Mouse (Mus musculus) liver, embryonic 14.5 days (tissue): ENCODE data around the gene Wnt3a. TPM values are rescaled to one million over a fixed set of nuclear protein-coding genes. Genes with fewer than 3 reads are reported as not detected.
A peak's percentile ranks its signal among the peaks of the same experiment; 100 is the strongest.

ENCODE experiments used
- ATAC-seq: fragments of 200-750 bp; cut with Nextera tagmentation; 2 replicates; pipeline ENCODE4 v1.8.0; 2017; ENCODE audit warnings: moderate number of reproducible peaks, mild to moderate bottlenecking, moderate library complexity; ENCODE audit not compliant: insufficient read depth
- DNase-seq, 3 experiments: peaks; one replicate each; pipeline ENCODE4 v3.0.0-alpha.2; 2012 to 2013; ENCODE audit warnings: low read depth in 3 of 3, low spot score in 3 of 3
- H3K27ac ChIP-seq: fragments of 300-500 bp; sonication (generic); 2 replicates; pipeline ENCODE4 v1.5.1; 2014; ENCODE audit warnings: moderate library complexity, mild to moderate bottlenecking, control low read depth, inconsistent platforms
- H3K27me3 ChIP-seq: fragments of 300-500 bp; sonication (generic); 2 replicates; pipeline ENCODE4 v1.6.1; 2014; ENCODE audit warnings: mild to moderate bottlenecking, low read length, moderate library complexity; ENCODE audit not compliant: control insufficient read depth, insufficient read depth
- H3K36me3 ChIP-seq: fragments of 300-500 bp; sonication (generic); replicated peaks from 2 replicates; pipeline ENCODE4 v1.6.1; 2014; ENCODE audit warnings: low read depth; ENCODE audit not compliant: control insufficient read depth, insufficient read depth
- H3K4me1 ChIP-seq, 2 experiments: fragments of 200-500 bp in 1 of 2; fragments of 300-500 bp in 1 of 2; sonication (generic) in 1 of 2; replicated peaks; 2 replicates each; pipeline ENCODE4 v1.6.1; 2012 to 2014; ENCODE audit warnings: antibody characterized with exemption in 1 of 2, inconsistent platforms in 1 of 2, low read length in 1 of 2; ENCODE audit not compliant: control insufficient read depth in 2 of 2, insufficient read depth in 2 of 2
- H3K4me2 ChIP-seq: fragments of 300-500 bp; sonication (generic); 2 replicates; pipeline ENCODE4 v1.6.1; 2014; ENCODE audit warnings: low read depth, mild to moderate bottlenecking, control low read depth, moderate library complexity
- H3K4me3 ChIP-seq, 2 experiments: fragments of 200-500 bp in 1 of 2; fragments of 300-500 bp in 1 of 2; sonication (generic) in 1 of 2; 2 replicates each; pipeline ENCODE4 v1.5.1; 2012 to 2014; ENCODE audit warnings: low read depth in 2 of 2, low read length in 2 of 2, mild to moderate bottlenecking in 2 of 2, control low read depth in 1 of 2, inconsistent platforms in 1 of 2, moderate library complexity in 1 of 2; ENCODE audit not compliant: insufficient read depth in 1 of 2
- H3K9ac ChIP-seq: fragments of 300-500 bp; sonication (generic); replicated peaks from 2 replicates; pipeline ENCODE4 v1.6.1; 2014; ENCODE audit warnings: mild to moderate bottlenecking, control low read depth, moderate library complexity
- H3K9me3 ChIP-seq: fragments of 300-500 bp; sonication (generic); 2 replicates; pipeline ENCODE4 v1.6.1; 2016; ENCODE audit warnings: low read length, mixed read lengths; ENCODE audit not compliant: control insufficient read depth
- CTCF ChIP-seq: IDR thresholded peaks from 2 replicates; pipeline ENCODE4 v1.5.1; 2016; ENCODE audit warnings: antibody characterized with exemption, low read depth, control low read depth
- EP300 ChIP-seq: IDR thresholded peaks from 2 replicates; pipeline ENCODE4 v1.6.1; 2016; ENCODE audit warnings: antibody characterized with exemption, low read depth
- WGBS: fragments of 180-500 bp; shearing (Covaris S2); extraction: QIAGEN DNeasy Blood & Tissue Kit; methylation state at CpG from one replicate; pipeline ENCODE4 v1.1.7; 2014; ENCODE audit not compliant: insufficient replicate concordance; 5-methylcytosine and 5-hydroxymethylcytosine counted together
- polyA plus RNA-seq, 2 experiments: library from polyadenylated mRNA; depleted of rRNA in 1 of 2; stranded (reverse) in 1 of 2; unstranded in 1 of 2; fragments of >200 nt; fragmentation: Nextera tagmentation in 1 of 2; extraction: Ambion mirVana in 1 of 2; gene quantifications; 2 replicates each; pipeline versions ENCODE4 v1.2.1 to v1.2.3; 2012 to 2014

Gene Wnt3a
- polyA plus RNA-seq, 2 experiments = 0.01 TPM; not detected in 1

GRCm38 (mm10) chr11:59227604-59228121 is 62.9 kb downstream of the Wnt3a start:
- Histone ChIP-seq H3K4me3 (peak overlapping the region; percentile 93 to 100), H3K9me3 (no peaks in the 10 kb centered on the region), H3K27ac (peak overlapping the region; percentile 83), H3K36me3 (peaks cover 5% of the 10 kb centered on the region), H3K4me2 (peak overlapping the region; percentile 97), H3K9ac (peak overlapping the region; percentile 100), H3K27me3 (no peaks in the 10 kb centered on the region), H3K4me1 (peaks cover 37 to 42% of the 10 kb centered on the region in 2 experiments)
- TF ChIP-seq CTCF = no peak
- TF ChIP-seq EP300 = no peak
- DNase-seq (no peak), ATAC-seq (peak; percentile 75)
- WGBS = under 1% methylated on average over 51 of the region's 51 CpGs

DNA sequence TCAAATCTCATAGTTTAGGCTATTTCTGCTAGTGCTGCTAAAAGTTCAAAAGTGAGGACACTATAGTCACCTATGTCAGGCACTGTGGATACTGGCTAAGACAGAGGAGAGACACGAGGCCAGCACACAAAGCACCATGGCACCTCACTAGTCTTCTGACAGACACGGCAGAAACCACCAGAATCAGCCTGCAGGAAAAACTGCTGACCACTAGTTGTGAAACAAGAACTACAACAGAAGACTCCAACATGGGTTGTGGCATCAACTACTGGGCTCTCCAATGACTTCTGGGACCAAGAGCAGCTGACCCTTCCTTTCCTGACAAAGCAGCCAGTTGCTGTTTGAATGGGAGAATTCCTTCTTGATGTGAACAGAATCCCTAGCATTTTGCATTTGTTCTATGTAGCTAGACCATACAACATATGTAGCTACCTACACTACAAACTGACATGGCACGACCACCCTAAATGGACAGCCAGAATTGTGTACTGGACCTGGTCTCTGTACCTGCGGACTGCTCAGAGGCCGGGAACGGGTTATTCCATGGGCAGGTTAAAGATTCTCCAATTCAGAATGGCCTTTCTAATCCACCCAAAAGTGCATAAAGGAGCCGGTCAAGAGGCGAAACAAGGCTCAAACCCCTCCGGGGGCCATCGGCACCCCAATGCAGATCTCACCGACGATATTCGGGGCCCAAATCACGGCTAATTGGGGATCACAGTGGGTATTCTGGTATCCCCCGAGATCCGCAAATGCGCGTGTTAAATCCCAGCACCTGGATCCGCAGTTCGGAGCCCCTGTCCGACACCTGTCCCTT is 63.6 kb downstream of the Wnt3a start:
- no peak for DNase-seq
- H3K4me1 ChIP-seq = peaks cover 37 to 47% of the 10 kb centered on the region in 2 experiments
- H3K36me3 ChIP-seq = peaks cover 5% of the 10 kb centered on the region
- H3K27ac ChIP-seq = peak overlapping the region; percentile 83
- peak overlapping the region; percentile 100 for H3K9ac ChIP-seq
- no peaks in the 10 kb centered on the region for H3K27me3 ChIP-seq
- no peaks in the 10 kb centered on the region for H3K9me3 ChIP-seq
- no peak for TF ChIP-seq EP300
- TF ChIP-seq CTCF = no peak
- 2% methylated on average over 21 of the region's 21 CpGs for WGBS
- H3K4me2 ChIP-seq = peak overlapping the region; percentile 97
- ATAC-seq = no peak
- peak overlapping the region; percentile 93 to 100 for H3K4me3 ChIP-seq

DNA sequence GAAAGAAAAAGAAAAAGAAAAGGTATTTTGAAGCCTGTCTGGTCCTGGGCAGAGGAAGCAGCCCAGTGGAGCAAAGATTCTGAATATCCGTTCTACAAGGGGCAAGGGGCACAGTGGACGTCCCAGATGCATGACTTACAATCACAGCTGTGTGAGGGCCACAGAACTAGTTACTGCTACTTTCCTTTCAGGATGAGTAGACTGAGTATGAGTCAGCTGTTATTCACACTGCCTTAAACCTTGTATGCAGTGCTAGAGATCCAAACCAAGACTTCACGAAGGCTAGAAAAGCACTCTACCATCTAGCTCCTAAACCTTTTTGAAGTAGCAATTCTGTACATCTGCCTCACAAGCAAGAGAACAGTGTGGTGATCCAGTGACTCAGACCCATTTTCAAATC is 64.3 kb downstream of the Wnt3a start:
- H3K9ac ChIP-seq = peak overlapping the region; percentile 100
- H3K36me3 ChIP-seq = peaks cover 5% of the 10 kb centered on the region
- WGBS = 37% methylated on average over 3 of the region's 3 CpGs
- peaks cover 37 to 49% of the 10 kb centered on the region in 2 experiments for H3K4me1 ChIP-seq
- peak overlapping the region; percentile 93 to 100 for H3K4me3 ChIP-seq
- ATAC-seq = no peak
- H3K27ac ChIP-seq = peak overlapping the region; percentile 83
- H3K9me3 ChIP-seq = no peaks in the 10 kb centered on the region
- DNase-seq = no peak
- TF ChIP-seq EP300 (no peak), CTCF (no peak)
- H3K4me2 ChIP-seq = peak overlapping the region; percentile 97
- H3K27me3 ChIP-seq = no peaks in the 10 kb centered on the region

- no peak overlapping the region for H3K9ac ChIP-seq
- H3K4me2 ChIP-seq = peak overlapping the region; percentile 97
- H3K27me3 ChIP-seq = no peaks in the 10 kb centered on the region
- peaks cover 37 to 51% of the 10 kb centered on the region in 2 experiments for H3K4me1 ChIP-seq
- peaks cover 8% of the 10 kb centered on the region for H3K36me3 ChIP-seq
- DNase-seq = no peak
- TF ChIP-seq CTCF (no peak), EP300 (0 out of 2 replicates have a peak, but pooled peaks have one; percentile 19)
- H3K9me3 ChIP-seq = no peaks in the 10 kb centered on the region
- no peak overlapping the region for H3K27ac ChIP-seq
- H3K4me3 ChIP-seq = no peak overlapping the region; a peak in 1 of 4 replicates
- no peak for ATAC-seq
- 8% methylated on average over 2 of the region's 2 CpGs for WGBS
Observed at GRCm38 (mm10) chr11:59225167-59225566, 65.4 kb downstream of the Wnt3a start.

- peaks cover 37 to 54% of the 10 kb centered on the region in 2 experiments for H3K4me1 ChIP-seq
- ATAC-seq = no peak
Observed at GRCm38 (mm10) chr11:59224470-59224869, 66.1 kb downstream of the Wnt3a start.

More at GRCm38 (mm10) chr11:59224470-59224869, 66.1 kb downstream of the Wnt3a start:
- Histone ChIP-seq H3K4me2 (no peak overlapping the region; the same call in 1 of the 2 replicates), H3K27ac (no peak overlapping the region), H3K4me3 (no peak overlapping the region), H3K36me3 (peaks cover 13% of the 10 kb centered on the region), H3K27me3 (no peaks in the 10 kb centered on the region), H3K9me3 (no peaks in the 10 kb centered on the region), H3K9ac (no peak overlapping the region)
- TF ChIP-seq CTCF = no peak
- no peak for TF ChIP-seq EP300
- 14% methylated on average over 2 of the region's 2 CpGs for WGBS
- no peak for DNase-seq
